Mouse (Mus musculus): ENCODE data around the gene Golt1b. TPM values are rescaled to one million over a fixed set of nuclear protein-coding genes. Genes with fewer than 3 reads are reported as not detected.

The Golt1b gene
- total and polyA plus RNA-seq, 3 experiments: 45.3 to 54.7 TPM; not detected in 1

- no peak for TF ChIP-seq MEF2A (IDR thresholded peaks at IDR 0.05; ENCODE audit: extremely low read depth, insufficient replicate concordance, low read depth, low read length, poor library complexity, severe bottlenecking)
- no peak for TF ChIP-seq TBP (IDR thresholded peaks at IDR 0.05; ENCODE audit: low read depth, low read length)
Observed at GRCm38 (mm10) chr6:142412906-142413491, 26.0 kb downstream of the Golt1b start, which contains the start of gene Spx (continued).

DNA sequence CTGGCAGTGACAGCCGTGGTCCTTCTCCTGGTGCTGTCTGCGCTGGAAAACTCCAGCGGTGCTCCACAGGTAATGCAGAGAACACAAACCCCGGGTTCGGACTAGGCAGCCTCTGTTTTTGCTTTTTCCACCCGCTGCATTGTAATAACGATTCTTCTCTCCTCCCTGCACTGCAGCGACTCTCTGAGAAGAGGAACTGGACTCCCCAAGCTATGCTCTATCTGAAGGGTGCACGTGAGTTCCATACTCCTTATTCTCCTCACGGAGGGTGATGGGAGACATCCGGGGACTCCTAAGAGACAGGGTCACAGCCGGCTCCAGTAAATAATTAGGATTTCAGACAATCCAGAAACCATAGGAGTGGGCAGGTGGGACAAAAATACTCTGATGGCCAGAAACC, 26.8 kb downstream of the Golt1b start:
- Histone ChIP-seq H3K36me3 (ENCODE audit: control insufficient read depth in 1 of 2, insufficient read depth in 2 of 2, low read length in 2 of 2) (no peaks in the 10 kb centered on the region), H3K9ac (ENCODE audit: control insufficient read depth, low read depth, low read length, poor library complexity, severe bottlenecking) (no peak overlapping the region), H3K27ac (ENCODE audit: control insufficient read depth, low read depth, low read length) (no peak overlapping the region), H3K27me3 (ENCODE audit: control insufficient read depth in 1 of 2, insufficient read depth in 2 of 2, low read length in 2 of 2) (no peaks in the 10 kb centered on the region), H3K4me1 (ENCODE audit: control insufficient read depth in 1 of 2, insufficient read depth in 2 of 2, low read length in 2 of 2) (no peaks in the 10 kb centered on the region), H3K79me2 (ENCODE audit: control insufficient read depth, insufficient read depth, low read length, poor library complexity) (no peaks in the 10 kb centered on the region), H3K9me3 (replicated peaks; ENCODE audit: insufficient read depth, low read length) (no peaks in the 10 kb centered on the region), H3K4me3 (ENCODE audit: control insufficient read depth in 1 of 2, insufficient read depth in 1 of 2, low read depth in 2 of 2, low read length in 2 of 2) (no peak overlapping the region)
- TF ChIP-seq MAZ (IDR thresholded peaks at IDR 0.05; ENCODE audit: low read depth, low read length) (no peak), TAL1 (IDR thresholded peaks at IDR 0.05; ENCODE audit: low read length) (no peak), SMC3 (IDR thresholded peaks at IDR 0.05; ENCODE audit: low read depth, low read length) (no peak), MEF2A (IDR thresholded peaks at IDR 0.05; ENCODE audit: extremely low read depth, insufficient replicate concordance, low read depth, low read length, poor library complexity, severe bottlenecking) (no peak), RAD21 (IDR thresholded peaks at IDR 0.05; ENCODE audit: low read depth, low read length) (no peak), ZNF384 (IDR thresholded peaks at IDR 0.05; ENCODE audit: low read depth, low read length) (no peak), KAT2A (conservative IDR thresholded peaks at IDR 0.05; ENCODE audit: low read depth, low read length) (no peak), TCF12 (IDR thresholded peaks at IDR 0.05; ENCODE audit: low read depth, low read length) (no peak), USF1 (IDR thresholded peaks at IDR 0.05; ENCODE audit: low read depth, low read length) (no peak), NRF1 (IDR thresholded peaks at IDR 0.05; ENCODE audit: insufficient read depth, low read depth, low read length, poor library complexity, severe bottlenecking) (no peak), ELF1 (IDR thresholded peaks at IDR 0.05; ENCODE audit: low read depth, low read length) (no peak), CHD1 (IDR thresholded peaks at IDR 0.05; ENCODE audit: low read depth, low read length) (no peak), ETS1 (IDR thresholded peaks at IDR 0.05; ENCODE audit: low read depth, low read length) (no peak)
- DNase-seq (ENCODE audit: low read depth, low spot score): no peak

DNA sequence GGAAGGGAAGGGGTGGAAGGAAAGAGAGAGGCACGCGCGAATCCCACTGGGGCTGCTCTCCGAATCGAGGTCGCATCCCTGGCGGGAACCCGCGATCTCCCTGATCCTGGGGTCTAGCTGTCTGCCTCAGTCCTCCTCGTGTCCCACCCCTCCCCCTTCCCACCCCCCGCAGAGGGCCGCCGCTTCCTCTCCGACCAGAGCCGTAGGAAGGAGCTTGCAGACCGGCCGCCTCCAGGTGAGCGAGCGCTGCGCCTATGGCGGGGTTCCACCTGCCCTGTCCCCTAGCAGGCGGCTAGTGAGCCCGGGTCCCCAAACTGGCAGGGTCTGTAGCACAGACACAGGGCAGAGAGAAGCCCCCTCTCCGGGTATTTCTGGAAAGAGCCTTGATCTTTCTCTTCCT, 27.6 kb downstream of the Golt1b start:
- Histone ChIP-seq H3K27ac (ENCODE audit: control insufficient read depth, low read depth, low read length) (no peak overlapping the region), H3K9me3 (replicated peaks; ENCODE audit: insufficient read depth, low read length) (no peaks in the 10 kb centered on the region), H3K36me3 (ENCODE audit: control insufficient read depth in 1 of 2, insufficient read depth in 2 of 2, low read length in 2 of 2) (no peaks in the 10 kb centered on the region), H3K9ac (ENCODE audit: control insufficient read depth, low read depth, low read length, poor library complexity, severe bottlenecking) (no peak overlapping the region), H3K4me3 (ENCODE audit: control insufficient read depth in 1 of 2, insufficient read depth in 1 of 2, low read depth in 2 of 2, low read length in 2 of 2) (no peak overlapping the region), H3K79me2 (ENCODE audit: control insufficient read depth, insufficient read depth, low read length, poor library complexity) (no peaks in the 10 kb centered on the region), H3K4me1 (ENCODE audit: control insufficient read depth in 1 of 2, insufficient read depth in 2 of 2, low read length in 2 of 2) (no peaks in the 10 kb centered on the region), H3K27me3 (ENCODE audit: control insufficient read depth in 1 of 2, insufficient read depth in 2 of 2, low read length in 2 of 2) (no peaks in the 10 kb centered on the region)
- TF ChIP-seq UBTF (IDR thresholded peaks at IDR 0.05; ENCODE audit: borderline replicate concordance, insufficient read depth, low read depth, low read length) (no peak), ZC3H11A (IDR thresholded peaks at IDR 0.05; ENCODE audit: low read depth, low read length) (no peak), GATA1 (IDR thresholded peaks at IDR 0.05; ENCODE audit: low read depth, low read length) (no peak), CTCF (IDR thresholded peaks at IDR 0.05 in 2 of 3, conservative IDR thresholded peaks at IDR 0.05 in 1 of 3; ENCODE audit: control insufficient read depth in 1 of 3, insufficient read depth in 1 of 3, low read depth in 2 of 3, low read length in 3 of 3, poor library complexity in 1 of 3, severe bottlenecking in 1 of 3) (no peak), MXI1 (IDR thresholded peaks at IDR 0.05; ENCODE audit: low read depth, low read length) (no peak), E2F4 (IDR thresholded peaks at IDR 0.05; ENCODE audit: borderline replicate concordance, low read depth, low read length) (no peak), MAX (IDR thresholded peaks at IDR 0.05; ENCODE audit: low read length) (no peak), POLR2A (IDR thresholded peaks at IDR 0.05; ENCODE audit: control insufficient read depth in 1 of 2, insufficient read depth in 1 of 2, low read depth in 1 of 2, low read length in 2 of 2, poor library complexity in 1 of 2) (no peak), USF1 (IDR thresholded peaks at IDR 0.05; ENCODE audit: low read depth, low read length) (no peak), MAZ (IDR thresholded peaks at IDR 0.05; ENCODE audit: low read depth, low read length) (no peak), USF2 (IDR thresholded peaks at IDR 0.05; ENCODE audit: borderline replicate concordance in 1 of 2, insufficient read depth in 1 of 2, low read depth in 1 of 2, low read length in 2 of 2) (no peak), ZKSCAN1 (IDR thresholded peaks at IDR 0.05; ENCODE audit: low read depth, low read length) (no peak), SIN3A (IDR thresholded peaks at IDR 0.05; ENCODE audit: low read length) (no peak), MAFK (IDR thresholded peaks at IDR 0.05; ENCODE audit: borderline replicate concordance, low read depth, low read length) (no peak)
- no peak for DNase-seq (ENCODE audit: low read depth, low spot score)
